Mouse (Mus musculus) hematopoietic multipotent progenitor cell, adult 10-12 weeks (in vitro differentiated cells): ENCODE data around the gene Bcl6b. TPM values are rescaled to one million over a fixed set of nuclear protein-coding genes. Genes with fewer than 3 reads are reported as not detected.

Experiments
- polyA plus RNA-seq: library from polyadenylated mRNA; stranded (reverse); fragments of >175 nt; gene quantifications from 2 replicates; pipeline ENCODE4 v1.2.3, GENCODE M21; 2012; ENCODE audit warnings: low replicate concordance

Gene Bcl6b
- 1.2 and 1.7 TPM in 2 replicates for polyA plus RNA-seq

DNA sequence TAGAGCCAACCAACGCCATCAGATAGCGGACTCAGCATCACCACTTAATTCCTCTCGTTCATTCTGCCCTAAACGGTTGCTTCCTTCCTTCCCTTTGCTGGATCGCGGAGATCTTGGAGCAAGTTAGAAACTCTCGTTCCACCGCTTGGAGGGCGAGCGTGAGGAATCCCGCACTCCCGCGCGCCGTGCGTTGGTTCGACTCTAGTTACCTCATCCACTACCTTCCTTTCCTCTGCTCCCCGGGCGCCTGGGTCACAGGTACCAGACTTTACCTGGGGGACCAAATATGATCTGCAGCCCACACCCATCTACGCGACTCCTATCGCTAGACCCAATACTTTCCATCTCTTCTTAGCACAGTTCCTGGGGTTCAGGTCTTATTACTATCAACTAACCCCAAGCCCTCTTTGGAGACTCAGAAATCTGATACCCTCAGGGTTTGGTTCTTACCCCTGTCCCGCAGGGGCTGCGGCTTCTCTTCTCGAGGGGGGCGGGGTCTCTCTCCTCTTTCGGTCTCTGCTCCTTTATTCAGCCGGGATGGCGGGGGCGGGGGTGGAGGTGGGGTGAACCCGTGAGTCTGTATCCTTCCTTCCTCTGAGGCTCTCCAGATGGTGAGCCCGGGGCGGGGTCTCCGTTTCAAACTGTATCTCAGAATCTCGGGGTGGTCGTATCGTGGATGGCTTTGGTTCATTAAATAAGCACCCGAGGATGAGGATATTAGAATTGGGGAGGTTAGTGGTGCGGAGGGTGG lies at the start of gene Bcl6b:
Gene Bcl6b, minus strand, starts transcription at position 539 of the 751 bp plus-strand sequence.

DNA sequence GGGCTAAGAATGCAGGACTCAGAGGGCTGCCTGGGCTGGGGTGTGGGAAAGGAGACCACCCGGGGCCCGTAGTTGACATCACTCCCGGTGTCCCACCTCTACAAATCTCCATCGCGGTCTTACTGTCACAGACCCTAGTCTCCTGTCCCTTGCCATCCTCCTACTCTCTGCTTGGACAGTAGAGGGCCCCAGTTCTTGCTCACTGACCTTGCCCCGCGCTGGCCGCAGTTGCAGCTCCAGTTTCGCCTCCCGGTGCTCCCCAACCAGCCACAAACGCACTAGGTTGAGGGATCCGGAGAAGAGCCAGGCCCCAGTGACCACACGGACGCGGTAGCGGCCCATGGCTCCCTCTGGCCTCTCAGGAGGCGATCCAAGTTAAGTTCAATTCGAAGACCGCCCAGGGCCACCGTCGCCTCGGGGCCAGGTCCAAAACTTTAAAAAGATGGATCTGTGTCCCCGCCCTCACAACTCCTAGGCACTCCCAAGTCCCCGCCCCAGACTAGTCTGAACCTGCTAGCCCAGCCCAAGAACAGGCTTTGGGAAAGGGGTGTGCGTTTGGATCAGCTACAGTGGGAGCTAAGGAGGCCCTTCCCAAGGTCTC lies 25.4 kb upstream of the Bcl6b start, which contains the start of gene Alox12:
Gene Alox12, minus strand, starts transcription at position 423 of the 601 bp plus-strand sequence.

DNA sequence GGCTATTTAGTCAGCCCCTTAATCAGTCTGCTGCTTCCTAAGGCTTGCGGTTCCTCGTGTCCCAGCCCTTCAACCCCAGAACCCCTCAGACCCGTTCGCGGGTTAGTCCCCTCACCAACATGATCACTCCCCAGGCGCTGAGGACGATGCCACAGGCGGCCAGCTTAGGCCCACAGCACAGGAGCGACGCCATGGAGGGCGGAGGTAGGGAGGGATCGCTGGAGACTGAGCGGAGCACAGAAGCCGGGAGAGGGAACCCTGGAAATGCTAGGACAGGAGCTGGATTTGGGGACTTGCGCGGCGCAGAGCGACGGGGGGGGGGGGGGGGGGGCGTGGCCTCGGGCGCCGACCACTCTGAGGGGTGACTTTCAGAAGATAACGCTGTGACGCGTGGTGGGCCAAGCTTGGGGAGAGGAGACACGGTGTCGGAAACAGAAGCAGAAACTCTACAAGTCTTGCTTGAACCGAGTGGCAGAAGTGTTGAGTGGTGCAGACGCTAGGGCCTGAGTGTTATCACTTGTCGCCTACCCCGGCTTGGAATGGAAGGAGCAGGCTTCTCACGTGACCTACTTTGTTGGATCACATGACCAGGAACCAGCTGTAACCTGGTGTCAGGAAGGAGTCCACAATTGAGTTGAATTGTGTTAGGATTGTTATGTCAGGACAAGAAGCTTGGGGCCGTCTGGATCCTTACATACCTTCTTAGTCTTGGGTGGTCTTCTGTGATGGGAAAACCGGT lies 10.1 kb upstream of the Bcl6b start, which contains the start of the genes Gm21988 and Rnasek:
Gene Gm21988, minus strand, starts transcription at position 290 of the 739 bp plus-strand sequence.
Gene Rnasek, minus strand, starts transcription at position 302 of the 739 bp plus-strand sequence.

DNA sequence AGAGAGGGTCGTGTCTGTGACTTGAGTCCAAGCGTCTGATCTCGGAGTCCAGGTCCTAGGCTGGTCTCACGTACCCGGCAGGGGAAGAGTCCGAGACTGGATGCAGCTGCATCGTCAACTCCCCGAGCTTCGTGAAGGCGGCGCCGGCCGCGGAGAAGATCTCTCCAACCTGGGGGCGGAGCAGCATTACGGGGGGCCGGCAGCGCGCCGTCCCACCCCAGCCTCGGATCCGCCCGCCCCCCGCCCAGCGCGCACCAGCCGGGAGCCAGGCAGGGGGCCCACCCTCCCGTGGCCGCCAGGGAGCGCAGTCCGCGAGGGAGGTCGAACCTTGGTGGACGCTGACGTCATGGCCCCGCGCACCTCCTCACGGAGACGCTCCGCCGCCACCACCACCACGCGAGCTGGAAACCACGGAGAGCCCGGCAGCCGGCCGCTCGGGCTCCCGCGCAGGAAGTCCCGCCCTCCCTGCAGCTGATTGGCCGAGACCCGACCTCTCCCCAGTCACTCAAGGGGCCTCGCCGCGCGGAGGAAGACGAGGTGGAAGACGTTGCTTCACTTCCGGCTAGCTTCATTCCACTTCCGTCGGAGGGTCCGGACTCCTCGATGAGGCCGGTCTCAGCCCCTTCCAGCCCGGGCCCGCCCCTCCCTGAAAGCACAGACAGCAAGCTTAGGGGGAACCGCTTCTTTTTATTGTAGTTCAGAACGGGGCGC lies 8.0 kb upstream of the Bcl6b start, which contains the start of gene 0610010K14Rik:
Gene 0610010K14Rik, minus strand, starts transcription at position 458 of the 711 bp plus-strand sequence.

DNA sequence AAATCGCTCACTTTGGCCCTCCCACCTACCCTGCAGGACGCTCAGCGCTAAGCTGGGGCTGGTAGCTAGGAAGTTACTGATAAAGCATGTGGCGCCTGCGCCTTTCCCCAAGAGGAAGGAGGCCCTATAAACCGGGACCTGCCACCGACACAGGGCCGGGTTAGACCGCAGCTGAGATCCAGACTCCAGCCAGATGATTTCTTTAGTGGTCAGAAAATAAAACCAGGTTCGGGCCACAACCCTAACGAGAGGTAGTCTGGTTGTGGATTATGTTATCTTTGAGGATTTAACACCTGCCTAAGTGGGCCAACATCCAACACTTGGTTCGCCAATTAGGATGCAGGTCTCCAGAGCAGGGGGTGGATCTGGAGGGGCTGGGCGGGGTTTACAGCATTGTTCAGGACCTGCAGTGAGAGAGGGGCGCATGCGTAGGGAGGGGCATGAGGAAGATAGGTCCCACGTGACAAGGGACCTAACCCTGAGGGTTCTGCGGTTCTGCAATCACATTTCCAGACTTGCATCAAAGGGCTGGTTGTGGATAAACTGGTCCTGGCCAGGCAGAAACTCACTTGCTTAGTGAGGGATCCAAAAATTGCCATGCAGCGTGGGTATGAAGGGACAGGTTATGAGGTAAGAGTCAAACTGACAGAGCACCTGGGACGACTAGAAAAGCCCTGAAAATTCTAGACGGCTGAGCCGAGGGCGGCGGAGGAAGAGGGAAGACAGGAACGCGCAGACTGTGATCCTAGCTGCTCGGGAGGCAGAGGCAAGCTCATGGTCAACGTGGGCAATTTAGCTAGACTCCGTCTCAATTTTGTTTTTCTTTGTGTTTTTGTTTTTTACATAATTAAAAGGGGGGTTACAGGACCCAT lies 8.6 kb downstream of the Bcl6b start, which contains the start of gene Slc16a13:
Gene Slc16a13, minus strand, starts transcription at position 334 of the 872 bp plus-strand sequence.

DNA sequence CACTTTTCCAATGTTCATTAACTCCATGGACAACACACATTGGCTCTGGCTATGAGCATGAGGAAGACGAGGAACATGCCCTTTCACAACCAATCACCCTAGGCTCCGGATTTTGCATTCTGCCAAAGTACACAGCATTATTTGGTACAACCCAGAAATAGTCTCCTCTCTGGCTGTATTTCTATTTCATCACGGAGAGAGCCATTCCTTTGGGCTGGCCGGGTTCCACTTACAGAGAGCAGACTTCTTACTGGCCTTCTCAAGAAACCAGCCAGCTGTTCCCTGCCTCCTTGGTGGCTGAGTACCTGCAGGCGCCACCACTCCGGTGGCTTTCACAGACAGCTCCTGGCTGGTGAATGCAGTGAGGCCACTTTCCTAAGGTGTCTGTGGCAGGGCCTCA lies 17.2 kb downstream of the Bcl6b start, which contains the start of gene Slc16a11:
Gene Slc16a11, plus strand, starts transcription at position 330 of the 400 bp plus-strand sequence.

Other genes with a start within 250 kb of the Bcl6b start
- gene Ctdnep1, start 248.6 kb downstream of the Bcl6b start, polyA plus RNA-seq = 123 and 255 TPM in 2 replicates
- gene Elp5, start 247.3 kb downstream of the Bcl6b start, polyA plus RNA-seq = 11.9 and 17.1 TPM in 2 replicates
- 344 and 452 TPM in 2 replicates for gene Gabarap, start 238.7 kb downstream of the Bcl6b start, polyA plus RNA-seq
- 67.4 and 84.5 TPM in 2 replicates for gene Phf23, start 234.0 kb downstream of the Bcl6b start, polyA plus RNA-seq
- 49.3 and 51.4 TPM in 2 replicates for gene Dvl2, start 229.2 kb downstream of the Bcl6b start, polyA plus RNA-seq
- gene Acadvl, start 214.4 kb downstream of the Bcl6b start, polyA plus RNA-seq = 24.5 and 32.0 TPM in 2 replicates
- 12.5 and 18.5 TPM in 2 replicates for gene Dlg4, start 212.9 kb downstream of the Bcl6b start, polyA plus RNA-seq
- gene Asgr1, start 175.7 kb downstream of the Bcl6b start, polyA plus RNA-seq = not detected in 2 replicates
- gene Asgr2, start 137.2 kb downstream of the Bcl6b start, polyA plus RNA-seq = 0.13 and 0.17 TPM in 2 replicates
- gene Mgl2, start 99.5 kb downstream of the Bcl6b start, polyA plus RNA-seq = 0.10 TPM in 1 of 2 replicates, not detected in the other
- 1.1 and 2.2 TPM in 2 replicates for gene Clec10a, start 73.6 kb downstream of the Bcl6b start, polyA plus RNA-seq
- gene Slc16a11, start 17.0 kb downstream of the Bcl6b start, polyA plus RNA-seq = 0.42 and 1.8 TPM in 2 replicates
- 4.8 and 6.9 TPM in 2 replicates for gene Slc16a13, start 8.7 kb downstream of the Bcl6b start, polyA plus RNA-seq
- 63.8 and 101 TPM in 2 replicates for gene 0610010K14Rik, start 8.1 kb upstream of the Bcl6b start, polyA plus RNA-seq
- gene Gm21988, start 10.0 kb upstream of the Bcl6b start, polyA plus RNA-seq = 2.8 and 4.1 TPM in 2 replicates
- 44.8 and 229 TPM in 2 replicates for gene Rnasek, start 10.0 kb upstream of the Bcl6b start, polyA plus RNA-seq
- 0.63 and 0.76 TPM in 2 replicates for gene Alox12, start 25.6 kb upstream of the Bcl6b start, polyA plus RNA-seq
- 0.10 TPM in 1 of 2 replicates, not detected in the other for gene Alox12e, start 92.8 kb upstream of the Bcl6b start, polyA plus RNA-seq
- 1.4 and 1.8 TPM in 2 replicates for gene Alox15, start 122.2 kb upstream of the Bcl6b start, polyA plus RNA-seq
- 34.5 and 61.0 TPM in 2 replicates for gene Pelp1, start 180.2 kb upstream of the Bcl6b start, polyA plus RNA-seq
- gene Arrb2, start 202.8 kb upstream of the Bcl6b start, polyA plus RNA-seq = 412 and 439 TPM in 2 replicates
- 13.9 and 47.2 TPM in 2 replicates for gene Med11, start 222.1 kb upstream of the Bcl6b start, polyA plus RNA-seq
- gene Zmynd15, start 229.6 kb upstream of the Bcl6b start, polyA plus RNA-seq = 2.2 and 3.7 TPM in 2 replicates
- gene Cxcl16, start 230.2 kb upstream of the Bcl6b start, polyA plus RNA-seq = 5.5 and 6.1 TPM in 2 replicates